Mouse (Mus musculus): ENCODE data around the gene Tiam2. TPM values are rescaled to one million over a fixed set of nuclear protein-coding genes. Genes with fewer than 3 reads are reported as not detected.

The Tiam2 gene
- total and polyA plus RNA-seq, 3 experiments = 0.42 to 1.9 TPM; not detected in 1

GRCm38 (mm10) chr17:3432590-3433498 is 106.5 kb downstream of the Tiam2 start:
- H3K27me3 ChIP-seq (ENCODE audit: control insufficient read depth in 1 of 2, insufficient read depth in 2 of 2, low read length in 2 of 2) = peaks cover 0 to 6% of the 10 kb centered on the region in 2 experiments; a peak in 2 of 4 replicates
- H3K4me1 ChIP-seq (ENCODE audit: control insufficient read depth in 1 of 2, insufficient read depth in 2 of 2, low read length in 2 of 2) = no peaks in the 10 kb centered on the region
- no peak for DNase-seq (ENCODE audit: low read depth, low spot score)
- H3K79me2 ChIP-seq (ENCODE audit: control insufficient read depth, insufficient read depth, low read length, poor library complexity) = no peaks in the 10 kb centered on the region
- no peaks in the 10 kb centered on the region for H3K36me3 ChIP-seq (ENCODE audit: control insufficient read depth in 1 of 2, insufficient read depth in 2 of 2, low read length in 2 of 2)
- no peak overlapping the region for H3K9ac ChIP-seq (ENCODE audit: control insufficient read depth, low read depth, low read length, poor library complexity, severe bottlenecking)
- no peak overlapping the region for H3K27ac ChIP-seq (ENCODE audit: control insufficient read depth, low read depth, low read length)
- H3K4me3 ChIP-seq (ENCODE audit: control insufficient read depth in 1 of 2, insufficient read depth in 1 of 2, low read depth in 2 of 2, low read length in 2 of 2) = no peak overlapping the region
- TF ChIP-seq ZKSCAN1 (IDR thresholded peaks at IDR 0.05; ENCODE audit: low read depth, low read length) (no peak), GABPA (IDR thresholded peaks at IDR 0.05; ENCODE audit: low read depth, low read length) (no peak), EP300 (IDR thresholded peaks at IDR 0.05; ENCODE audit: low read depth in 1 of 2, low read length in 2 of 2) (no peak), USF1 (IDR thresholded peaks at IDR 0.05; ENCODE audit: low read depth, low read length) (no peak), POLR2A (IDR thresholded peaks at IDR 0.05; ENCODE audit: control insufficient read depth in 1 of 2, insufficient read depth in 1 of 2, low read depth in 1 of 2, low read length in 2 of 2, poor library complexity in 1 of 2) (no peak), ZNF384 (IDR thresholded peaks at IDR 0.05; ENCODE audit: low read depth, low read length) (no peak), JUND (IDR thresholded peaks at IDR 0.05; ENCODE audit: low read depth, low read length) (no peak), MAZ (IDR thresholded peaks at IDR 0.05; ENCODE audit: low read depth, low read length) (no peak), CHD2 (IDR thresholded peaks at IDR 0.05; ENCODE audit: low read length) (no peak), ZMIZ1 (IDR thresholded peaks at IDR 0.05; ENCODE audit: low read depth, low read length) (no peak), ELF1 (IDR thresholded peaks at IDR 0.05; ENCODE audit: low read depth, low read length) (no peak), POLR2AphosphoS5 (IDR thresholded peaks at IDR 0.05; ENCODE audit: borderline replicate concordance, low read depth, low read length) (no peak), MAFK (IDR thresholded peaks at IDR 0.05; ENCODE audit: borderline replicate concordance, low read depth, low read length) (no peak), NELFE (IDR thresholded peaks at IDR 0.05; ENCODE audit: low read depth, low read length) (no peak), RAD21 (IDR thresholded peaks at IDR 0.05; ENCODE audit: low read depth, low read length) (no peak), ETS1 (IDR thresholded peaks at IDR 0.05; ENCODE audit: low read depth, low read length) (no peak), TCF12 (IDR thresholded peaks at IDR 0.05; ENCODE audit: low read depth, low read length) (no peak)
- H3K9me3 ChIP-seq (replicated peaks; ENCODE audit: insufficient read depth, low read length) = no peaks in the 10 kb centered on the region

DNA sequence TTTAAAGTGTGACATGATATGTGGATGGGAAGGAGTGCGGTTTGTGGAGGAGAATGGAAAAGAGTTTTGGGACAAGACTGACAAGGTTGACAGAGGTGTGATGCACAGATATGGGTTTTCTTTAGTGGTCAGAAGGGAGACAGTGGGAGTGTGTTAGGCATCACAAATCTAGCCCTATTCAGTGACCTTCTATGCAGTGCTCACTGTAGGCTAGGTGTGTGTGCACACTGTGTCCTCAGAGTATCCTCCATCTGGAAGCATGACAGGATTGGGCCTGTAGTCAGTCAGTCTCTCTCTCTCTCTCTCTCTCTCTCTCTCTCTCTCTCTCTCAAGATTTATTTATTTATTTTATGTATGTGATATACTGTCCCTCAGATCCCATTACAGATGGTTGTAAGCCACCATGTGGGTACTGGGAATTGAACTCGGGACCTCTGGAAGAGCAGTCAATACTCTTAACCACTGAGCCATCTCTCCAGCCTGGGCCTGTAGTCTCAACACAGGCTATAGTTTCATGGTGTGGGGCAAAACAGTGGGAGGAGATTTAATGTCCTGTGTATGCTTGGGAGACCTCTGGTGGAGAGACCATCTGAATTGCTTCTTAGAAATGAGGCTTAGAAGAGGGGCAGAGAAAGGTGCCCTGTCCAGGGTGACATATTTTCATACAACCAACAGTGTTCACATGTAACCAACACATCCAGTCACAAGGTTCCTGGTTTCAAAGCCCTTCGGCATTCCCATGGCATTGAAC is 107.3 kb downstream of the Tiam2 start:
- no peak for TF ChIP-seq MYC (IDR thresholded peaks at IDR 0.05; ENCODE audit: low read depth, low read length)
- 0 out of 2 replicates have a peak, but pooled peaks have one; percentile 7 for TF ChIP-seq SMC3 (IDR thresholded peaks at IDR 0.05; ENCODE audit: low read depth, low read length)
- Histone ChIP-seq H3K36me3 (ENCODE audit: control insufficient read depth in 1 of 2, insufficient read depth in 2 of 2, low read length in 2 of 2) (no peaks in the 10 kb centered on the region), H3K4me1 (ENCODE audit: control insufficient read depth in 1 of 2, insufficient read depth in 2 of 2, low read length in 2 of 2) (no peaks in the 10 kb centered on the region), H3K9ac (ENCODE audit: control insufficient read depth, low read depth, low read length, poor library complexity, severe bottlenecking) (no peak overlapping the region), H3K4me3 (ENCODE audit: control insufficient read depth in 1 of 2, insufficient read depth in 1 of 2, low read depth in 2 of 2, low read length in 2 of 2) (no peak overlapping the region), H3K27me3 (ENCODE audit: control insufficient read depth in 1 of 2, insufficient read depth in 2 of 2, low read length in 2 of 2) (peaks cover under 1 to 11% of the 10 kb centered on the region in 2 experiments; a peak in 3 of 4 replicates), H3K27ac (ENCODE audit: control insufficient read depth, low read depth, low read length) (no peak overlapping the region), H3K79me2 (ENCODE audit: control insufficient read depth, insufficient read depth, low read length, poor library complexity) (no peaks in the 10 kb centered on the region), H3K9me3 (replicated peaks; ENCODE audit: insufficient read depth, low read length) (no peaks in the 10 kb centered on the region)
- no peak for DNase-seq (ENCODE audit: low read depth, low spot score)

Measured in MEL (cell line).